Mouse (Mus musculus) liver, adult 2 months (tissue): ENCODE results near the gene Stpg4.

Experiments used
- CTCF ChIP-seq: fragments of 200-500 bp; IDR thresholded peaks from 2 replicates; pipeline ENCODE4 v1.5.1; 2011; ENCODE audit warnings: low read depth, low read length, control low read depth
- POLR2A ChIP-seq: fragments of 200-500 bp; IDR thresholded peaks from 2 replicates; pipeline ENCODE4 v1.6.1; 2011; ENCODE audit warnings: low read length, control low read depth; ENCODE audit not compliant: insufficient read depth; ENCODE audit errors: extremely low read depth

DNA sequence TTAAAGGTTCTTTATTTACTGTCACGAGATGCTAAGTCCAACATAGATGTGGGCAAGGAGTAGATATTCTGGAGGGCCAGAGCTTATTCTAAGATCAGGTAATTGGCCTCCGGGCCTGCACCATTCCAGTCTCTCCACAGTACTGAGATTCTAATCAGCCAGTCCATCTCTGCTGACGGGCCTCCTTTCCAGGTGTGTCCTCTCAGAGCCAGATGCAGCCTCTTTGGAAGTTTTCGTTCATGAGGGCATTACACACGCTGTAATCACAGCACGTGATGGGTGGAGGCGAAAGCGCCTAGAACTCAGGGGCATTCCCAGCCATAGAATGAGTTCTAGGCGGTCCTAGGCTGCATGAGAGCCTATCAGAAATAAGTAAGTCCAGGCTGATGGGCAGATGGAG lies 70.0 kb downstream of the Stpg4 start:
- no peak for TF ChIP-seq CTCF
- no peak for TF ChIP-seq POLR2A
